Mouse (Mus musculus): ENCODE data around the gene Mgat4a. TPM values are rescaled to one million over a fixed set of nuclear protein-coding genes. Genes with fewer than 3 reads are reported as not detected.

Mgat4a gene
- polyA plus RNA-seq, 1 experiment from 2014 or later: 11.0 TPM

DNA sequence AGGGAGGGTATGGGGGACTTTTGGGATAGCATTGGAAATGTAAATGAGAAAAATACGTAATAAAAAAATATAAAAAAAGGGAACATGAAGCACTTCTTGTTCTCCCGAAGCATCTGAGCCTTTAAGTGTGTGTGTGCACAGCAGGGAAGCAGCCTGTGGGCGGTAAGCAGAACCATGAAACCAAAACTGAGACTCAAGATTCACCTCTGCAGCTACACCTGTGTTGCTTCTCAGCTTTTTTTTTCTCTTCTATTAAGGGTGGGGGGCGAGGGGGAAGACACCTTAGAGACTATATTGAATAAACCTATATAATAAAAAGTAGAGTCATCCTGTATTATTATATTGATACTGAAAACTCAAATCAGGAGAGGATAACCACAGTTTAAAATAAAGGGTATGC, 73.0 kb downstream of the Mgat4a start:
- H3K4me1 ChIP-seq (ENCODE audit: control insufficient read depth, insufficient read depth, low read depth, low read length): no peaks in the 10 kb centered on the region
- WGBS: 87% methylated on average over 4 of the region's 4 CpGs
- H3K9me3 ChIP-seq (ENCODE audit: control insufficient read depth, low read length): no peaks in the 10 kb centered on the region
- no peak overlapping the region for H3K4me3 ChIP-seq (ENCODE audit: low read length)
- no peaks in the 10 kb centered on the region for H3K36me3 ChIP-seq (ENCODE audit: control insufficient read depth, insufficient read depth, low read length)
- H3K9ac ChIP-seq (ENCODE audit: low read depth, low read length): no peak overlapping the region
- no peak overlapping the region for H3K27ac ChIP-seq (ENCODE audit: low read depth, low read length)
- H3K27me3 ChIP-seq (replicated peaks; ENCODE audit: control insufficient read depth, insufficient read depth, low read length): no peaks in the 10 kb centered on the region
- no peak overlapping the region for H3K4me2 ChIP-seq (ENCODE audit: low read length)
- ATAC-seq: no peak

DNA sequence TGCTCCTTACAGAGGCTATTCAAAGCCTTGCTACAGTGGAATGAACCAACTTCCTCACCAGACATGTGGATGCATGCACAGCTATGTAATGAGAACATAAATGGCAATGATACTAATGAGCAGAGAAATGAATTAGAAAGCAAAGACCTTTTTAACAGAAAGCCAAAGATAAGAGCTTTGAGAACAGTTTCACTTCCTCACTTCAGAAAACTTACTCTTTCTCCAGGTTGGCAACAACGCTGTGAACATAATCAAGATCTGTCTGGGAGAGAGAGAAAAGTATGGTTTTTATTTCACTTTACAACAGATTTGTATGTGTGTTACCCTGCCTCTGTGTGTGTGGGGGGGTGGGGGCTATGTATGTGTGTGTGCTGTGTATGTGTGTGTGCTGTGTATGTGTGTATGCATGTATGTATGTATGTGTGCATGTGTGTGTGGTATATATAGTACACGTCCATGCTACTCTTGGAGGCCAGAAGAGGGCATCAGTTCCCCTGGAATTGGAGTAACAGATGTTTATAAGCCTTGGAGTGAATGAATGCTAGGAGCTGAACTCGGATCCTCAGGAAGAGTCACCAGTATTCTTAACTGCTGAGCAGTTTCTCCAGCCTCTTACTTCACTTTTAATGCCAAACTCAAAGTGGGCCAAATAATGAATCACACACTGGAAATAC, 74.4 kb downstream of the Mgat4a start:
- Histone ChIP-seq H3K4me1 (ENCODE audit: control insufficient read depth, insufficient read depth, low read depth, low read length) (no peaks in the 10 kb centered on the region), H3K4me3 (ENCODE audit: low read length) (no peak overlapping the region), H3K9me3 (ENCODE audit: control insufficient read depth, low read length) (no peaks in the 10 kb centered on the region), H3K9ac (ENCODE audit: low read depth, low read length) (no peak overlapping the region), H3K27ac (ENCODE audit: low read depth, low read length) (no peak overlapping the region), H3K36me3 (ENCODE audit: control insufficient read depth, insufficient read depth, low read length) (no peaks in the 10 kb centered on the region), H3K27me3 (replicated peaks; ENCODE audit: control insufficient read depth, insufficient read depth, low read length) (no peaks in the 10 kb centered on the region), H3K4me2 (ENCODE audit: low read length) (no peak overlapping the region)
- 88% methylated on average over 3 of the region's 3 CpGs for WGBS
- no peak for ATAC-seq

DNA sequence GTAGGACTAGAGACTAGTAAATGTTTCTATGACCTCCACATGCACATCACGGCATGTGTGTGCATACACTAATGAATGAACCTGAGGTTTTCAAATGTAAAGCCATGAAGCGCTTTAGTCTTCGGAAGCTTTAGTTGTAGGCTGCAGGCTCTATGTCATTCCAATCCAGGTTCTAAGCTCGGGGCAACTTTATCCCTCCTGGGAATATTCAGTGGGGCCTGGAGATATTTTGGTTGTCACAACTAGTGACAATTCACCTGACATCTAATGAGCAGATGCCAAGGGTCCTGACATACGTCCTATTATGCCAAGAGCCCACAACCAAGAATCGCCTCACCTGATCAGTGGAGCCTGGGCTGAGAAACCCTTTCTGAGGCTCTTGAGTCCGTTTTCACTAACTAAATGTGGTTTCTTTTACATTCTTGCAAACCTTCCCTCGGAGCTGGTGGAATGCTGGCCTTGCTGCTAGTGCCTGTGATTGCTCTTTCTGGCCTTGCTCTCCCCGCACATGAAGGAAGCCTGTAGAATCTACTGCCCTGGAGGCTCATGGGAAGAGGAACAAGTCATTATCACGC, 75.9 kb downstream of the Mgat4a start:
- no peaks in the 10 kb centered on the region for H3K9me3 ChIP-seq (ENCODE audit: control insufficient read depth, low read length)
- H3K9ac ChIP-seq (ENCODE audit: low read depth, low read length): no peak overlapping the region
- no peaks in the 10 kb centered on the region for H3K36me3 ChIP-seq (ENCODE audit: control insufficient read depth, insufficient read depth, low read length)
- no peak overlapping the region for H3K27ac ChIP-seq (ENCODE audit: low read depth, low read length)
- H3K4me3 ChIP-seq (ENCODE audit: low read length): no peak overlapping the region
- no peak for ATAC-seq
- WGBS: 88% methylated on average over 10 of the region's 10 CpGs
- no peak overlapping the region for H3K4me2 ChIP-seq (ENCODE audit: low read length)
- no peaks in the 10 kb centered on the region for H3K4me1 ChIP-seq (ENCODE audit: control insufficient read depth, insufficient read depth, low read depth, low read length)
- H3K27me3 ChIP-seq (replicated peaks; ENCODE audit: control insufficient read depth, insufficient read depth, low read length): no peaks in the 10 kb centered on the region

- Histone ChIP-seq H3K9me3 (ENCODE audit: control insufficient read depth, low read length) (no peaks in the 10 kb centered on the region), H3K27ac (ENCODE audit: low read depth, low read length) (no peak overlapping the region), H3K4me3 (ENCODE audit: low read length) (no peak overlapping the region), H3K4me2 (ENCODE audit: low read length) (no peak overlapping the region), H3K27me3 (replicated peaks; ENCODE audit: control insufficient read depth, insufficient read depth, low read length) (no peaks in the 10 kb centered on the region), H3K4me1 (ENCODE audit: control insufficient read depth, insufficient read depth, low read depth, low read length) (no peaks in the 10 kb centered on the region), H3K9ac (ENCODE audit: low read depth, low read length) (no peak overlapping the region), H3K36me3 (ENCODE audit: control insufficient read depth, insufficient read depth, low read length) (peaks cover 4% of the 10 kb centered on the region)
- ATAC-seq: no peak
- 94% methylated on average over 7 of the region's 7 CpGs for whole genome bisulfite sequencing
These were observed 83.3 kb downstream of the Mgat4a start for GRCm38 (mm10) chr1:37457546-37457945.

- ATAC-seq: no peak
- Histone ChIP-seq H3K9me3 (ENCODE audit: control insufficient read depth, low read length) (no peaks in the 10 kb centered on the region), H3K27me3 (replicated peaks; ENCODE audit: control insufficient read depth, insufficient read depth, low read length) (no peaks in the 10 kb centered on the region), H3K4me1 (ENCODE audit: control insufficient read depth, insufficient read depth, low read depth, low read length) (no peaks in the 10 kb centered on the region), H3K4me2 (ENCODE audit: low read length) (no peak overlapping the region), H3K36me3 (ENCODE audit: control insufficient read depth, insufficient read depth, low read length) (peaks cover 21% of the 10 kb centered on the region), H3K4me3 (ENCODE audit: low read length) (no peak overlapping the region), H3K27ac (ENCODE audit: low read depth, low read length) (no peak overlapping the region), H3K9ac (ENCODE audit: low read depth, low read length) (no peak overlapping the region)
- 91% methylated on average over 8 of the region's 8 CpGs for WGBS
These were observed 89.5 kb downstream of the Mgat4a start for GRCm38 (mm10) chr1:37451270-37451669.

DNA sequence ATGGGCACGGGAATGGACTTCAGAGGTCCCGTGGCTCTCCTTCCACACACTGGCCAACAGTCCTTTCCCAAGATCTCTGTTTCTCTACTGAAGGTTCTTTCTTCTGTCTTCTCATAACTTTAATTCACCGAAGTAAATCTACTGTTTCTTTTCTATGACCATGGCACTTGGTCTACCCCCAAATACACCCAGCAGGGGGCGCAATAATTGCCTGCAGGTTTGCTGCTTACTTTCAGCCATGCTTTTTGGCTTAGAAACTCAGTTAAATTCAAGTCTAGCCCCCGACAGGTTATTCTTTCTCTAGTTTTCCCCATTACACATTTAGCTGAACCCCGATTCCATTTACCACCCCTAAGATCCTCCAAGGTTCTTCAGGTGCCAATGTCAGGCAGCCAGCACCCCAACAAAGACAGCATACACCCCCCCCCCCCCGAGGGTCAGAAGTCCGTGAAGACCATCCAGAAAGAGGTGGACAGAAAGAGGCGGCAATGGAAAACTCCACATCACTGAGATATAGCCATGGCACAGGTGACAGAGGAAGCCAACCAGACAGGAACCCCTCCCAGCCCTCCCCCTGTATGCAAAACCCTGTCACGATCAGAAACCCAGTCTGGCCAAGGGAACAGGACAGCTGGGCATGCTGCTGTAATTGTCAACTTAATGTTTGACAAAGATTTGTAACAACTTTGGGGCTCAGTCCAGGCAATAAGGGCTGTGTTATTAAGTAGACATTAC, 92.3 kb downstream of the Mgat4a start:
- no peak overlapping the region for H3K4me2 ChIP-seq (ENCODE audit: low read length)
- H3K4me1 ChIP-seq (ENCODE audit: control insufficient read depth, insufficient read depth, low read depth, low read length): no peaks in the 10 kb centered on the region
- no peaks in the 10 kb centered on the region for H3K27me3 ChIP-seq (replicated peaks; ENCODE audit: control insufficient read depth, insufficient read depth, low read length)
- 82% methylated on average over 10 of the region's 10 CpGs for WGBS
- no peak overlapping the region for H3K4me3 ChIP-seq (ENCODE audit: low read length)
- ATAC-seq: no peak
- no peaks in the 10 kb centered on the region for H3K9me3 ChIP-seq (ENCODE audit: control insufficient read depth, low read length)
- peaks cover 17% of the 10 kb centered on the region for H3K36me3 ChIP-seq (ENCODE audit: control insufficient read depth, insufficient read depth, low read length)
- no peak overlapping the region for H3K27ac ChIP-seq (ENCODE audit: low read depth, low read length)
- no peak overlapping the region for H3K9ac ChIP-seq (ENCODE audit: low read depth, low read length)

DNA sequence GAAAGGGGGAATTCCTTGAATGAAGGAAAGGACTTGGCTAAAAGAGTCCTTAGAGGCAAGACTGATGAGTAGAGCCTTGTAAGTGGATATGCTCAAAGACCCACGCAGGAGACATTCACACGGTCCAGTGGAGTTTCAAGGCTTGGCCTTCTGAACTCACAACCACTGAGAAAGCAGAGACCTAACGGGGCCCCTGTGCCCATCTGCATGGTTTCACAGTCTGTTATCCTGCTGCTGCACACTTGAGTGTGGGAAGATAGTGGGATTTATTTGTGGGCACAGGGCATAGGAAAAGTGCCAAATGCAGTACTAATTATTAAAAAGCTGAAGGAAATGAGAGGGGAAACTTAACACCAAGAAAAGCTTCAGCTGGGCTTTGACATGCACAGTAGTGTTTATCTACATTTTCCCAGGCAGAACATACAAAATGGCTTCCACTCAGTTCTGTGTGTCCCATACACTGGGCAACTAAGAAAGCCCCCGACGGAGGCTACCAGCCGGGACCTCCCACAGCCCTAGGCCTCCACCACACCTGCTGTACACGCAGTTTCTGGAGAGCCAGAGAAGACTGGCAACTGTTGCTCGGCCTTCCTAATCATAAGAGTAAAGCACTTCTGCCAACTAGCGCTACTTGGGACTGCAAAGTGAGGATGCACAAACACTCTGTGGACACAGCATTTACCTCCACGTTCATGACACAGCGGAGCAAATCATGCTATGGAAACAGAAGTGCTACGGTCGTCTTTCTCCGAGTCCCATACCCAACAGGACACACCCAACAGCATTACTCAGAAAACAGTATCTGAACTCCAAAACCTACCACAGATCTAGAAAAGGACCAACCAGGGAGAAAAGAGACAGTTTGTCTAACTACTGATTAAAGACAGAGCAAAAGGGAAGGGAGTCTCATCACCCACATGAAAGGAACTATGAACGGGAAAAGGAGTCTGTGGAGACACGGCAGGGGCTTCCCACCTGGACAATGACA, 97.7 kb downstream of the Mgat4a start:
- Histone ChIP-seq H3K4me2 (ENCODE audit: low read length) (no peak overlapping the region), H3K4me1 (ENCODE audit: control insufficient read depth, insufficient read depth, low read depth, low read length) (no peaks in the 10 kb centered on the region), H3K27ac (ENCODE audit: low read depth, low read length) (no peak overlapping the region), H3K9ac (ENCODE audit: low read depth, low read length) (no peak overlapping the region), H3K27me3 (replicated peaks; ENCODE audit: control insufficient read depth, insufficient read depth, low read length) (no peaks in the 10 kb centered on the region), H3K4me3 (ENCODE audit: low read length) (no peak overlapping the region), H3K36me3 (ENCODE audit: control insufficient read depth, insufficient read depth, low read length) (peaks cover 13% of the 10 kb centered on the region; the same call in 1 of the 2 replicates), H3K9me3 (ENCODE audit: control insufficient read depth, low read length) (no peaks in the 10 kb centered on the region)
- ATAC-seq: no peak
- 93% methylated on average over 16 of the region's 16 CpGs for WGBS

DNA sequence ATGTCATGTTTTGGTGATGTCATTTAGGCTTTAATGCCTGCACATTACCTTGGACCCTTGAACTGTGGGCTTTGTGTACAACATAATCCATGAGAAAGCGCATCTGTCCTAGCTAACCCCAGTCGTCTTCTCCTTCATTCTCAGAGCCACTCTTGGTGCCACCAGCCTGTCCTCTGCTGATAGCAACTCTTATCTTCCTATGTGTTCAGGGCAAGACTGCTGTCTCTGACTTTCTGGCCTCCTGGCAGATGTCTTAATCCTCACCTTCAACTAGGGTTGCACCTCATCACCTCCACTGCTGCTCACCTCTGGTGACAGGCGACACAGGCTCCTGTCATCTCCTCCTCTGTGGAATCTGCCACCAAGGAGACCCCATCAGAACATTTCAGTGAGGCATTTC, 104.4 kb downstream of the Mgat4a start:
- Histone ChIP-seq H3K27me3 (replicated peaks; ENCODE audit: control insufficient read depth, insufficient read depth, low read length) (no peaks in the 10 kb centered on the region), H3K4me2 (ENCODE audit: low read length) (no peak overlapping the region), H3K4me3 (ENCODE audit: low read length) (no peak overlapping the region), H3K9ac (ENCODE audit: low read depth, low read length) (no peak overlapping the region), H3K9me3 (ENCODE audit: control insufficient read depth, low read length) (no peaks in the 10 kb centered on the region), H3K36me3 (ENCODE audit: control insufficient read depth, insufficient read depth, low read length) (peaks cover 42% of the 10 kb centered on the region), H3K4me1 (ENCODE audit: control insufficient read depth, insufficient read depth, low read depth, low read length) (peaks cover 16% of the 10 kb centered on the region), H3K27ac (ENCODE audit: low read depth, low read length) (no peak overlapping the region)
- ATAC-seq: no peak
- 92% methylated on average over 3 of the region's 3 CpGs for WGBS
